Mouse (Mus musculus) neural tube, embryonic 10.5 days (tissue): ENCODE results near the gene Zim1.

ENCODE experiments used
- DNase-seq: peaks from one replicate; pipeline ENCODE4 v3.0.0-alpha.2; 2017; ENCODE audit warnings: low spot score; ENCODE audit errors: extremely low spot score

Gene Zim1

GRCm38 (mm10) chr7:6651221-6651620 lies 45.0 kb downstream of the Zim1 start:
- no peak for DNase-seq

GRCm38 (mm10) chr7:6650526-6650925 lies 45.7 kb downstream of the Zim1 start:
- DNase-seq, result no peak

GRCm38 (mm10) chr7:6645821-6646220 lies 50.4 kb downstream of the Zim1 start:
- no peak for DNase-seq

DNA sequence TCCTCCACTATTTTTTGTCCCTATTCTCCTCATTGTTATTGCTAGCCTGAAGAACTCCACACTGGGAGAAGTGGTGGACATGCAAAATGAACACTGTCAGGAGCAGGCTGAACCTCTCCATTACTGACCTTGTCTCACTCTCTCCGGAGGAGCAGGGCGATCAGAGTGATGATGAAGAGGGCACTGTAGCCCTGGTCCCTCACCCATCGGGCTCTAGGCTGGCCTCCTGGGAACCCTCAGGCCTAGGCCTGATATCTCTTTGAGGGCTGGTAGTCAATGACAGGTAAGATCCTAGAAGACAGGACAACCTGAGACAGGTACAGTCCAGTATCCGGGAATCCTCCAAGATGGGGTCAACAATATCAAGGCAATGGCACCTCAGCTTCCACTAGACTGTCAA lies 58.2 kb downstream of the Zim1 start:
- DNase-seq, result no peak

DNA sequence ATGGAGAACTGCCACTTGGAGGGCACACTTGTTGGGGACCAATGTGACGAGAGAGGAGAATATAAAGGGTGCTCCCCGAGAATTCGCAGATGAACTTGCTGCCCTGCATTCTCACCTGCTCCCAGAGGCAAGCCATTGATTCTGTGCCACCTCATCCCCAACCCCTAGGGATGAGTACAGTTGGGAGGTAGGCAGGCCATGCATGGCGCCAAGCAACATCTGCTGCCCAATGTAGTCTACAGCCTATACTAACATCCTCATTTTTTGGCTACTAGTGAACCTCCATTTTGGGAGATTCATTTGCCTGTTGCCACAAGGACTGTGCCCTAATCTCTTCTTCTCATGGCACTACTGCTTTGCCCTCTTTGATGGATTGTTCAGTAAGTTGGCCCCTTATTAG lies 59.5 kb downstream of the Zim1 start:
- DNase-seq, result no peak

DNA sequence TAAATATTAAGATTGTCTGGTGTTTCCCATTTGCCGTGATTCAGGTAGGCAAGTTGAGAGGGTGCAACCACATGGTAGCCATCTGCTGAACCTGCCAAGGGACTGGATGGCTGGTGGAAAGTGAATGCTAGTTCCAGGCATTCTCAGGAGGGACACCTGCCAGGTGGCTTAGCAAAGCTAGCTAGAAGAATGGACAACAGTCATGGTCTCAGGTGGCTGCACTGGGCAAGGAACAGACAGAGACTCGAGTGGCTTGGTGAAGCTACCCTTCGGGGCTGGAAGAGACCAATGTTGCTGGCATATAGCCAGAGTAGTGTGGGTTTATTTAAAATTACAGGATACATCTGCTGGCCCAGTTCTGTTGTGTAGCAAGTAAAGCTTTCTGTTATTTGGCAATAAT lies 60.4 kb downstream of the Zim1 start:
- DNase-seq, result no peak
